Mouse (Mus musculus): ENCODE data around the gene Casp6. TPM values are rescaled to one million over a fixed set of nuclear protein-coding genes. Genes with fewer than 3 reads are reported as not detected.

Gene Casp6
- polyA plus RNA-seq, 1 experiment from 2014 or later: 72.2 TPM

DNA sequence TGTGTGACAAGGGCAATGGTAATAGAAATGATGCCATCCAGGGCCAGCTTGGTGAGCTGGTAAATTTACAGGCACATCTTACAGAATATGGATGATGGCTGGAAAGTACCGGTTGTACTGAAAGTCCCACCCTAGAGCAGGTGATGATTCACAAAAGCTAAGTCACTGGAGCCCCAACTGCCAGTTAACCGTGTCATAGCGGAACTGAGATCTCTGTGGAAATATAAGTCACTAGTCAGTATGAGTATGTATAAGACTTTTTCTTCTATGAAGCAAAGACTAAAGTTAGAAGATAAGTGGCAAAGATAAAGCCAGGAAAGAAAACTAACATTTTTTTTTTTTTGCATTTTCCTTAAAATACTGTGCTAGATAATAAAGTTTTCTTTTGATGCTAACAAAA is 8.1 kb upstream of the Casp6 start:
- Histone ChIP-seq H3K36me3 (peaks cover 33% of the 10 kb centered on the region), H3K27me3 (ENCODE audit: low read depth, poor library complexity, severe bottlenecking) (no peaks in the 10 kb centered on the region), H3K4me3 (no peak overlapping the region), H3K9me3 (replicated peaks) (no peaks in the 10 kb centered on the region), H3K4me1 (no peaks in the 10 kb centered on the region), H3K27ac (replicated peaks) (no peak overlapping the region)
- WGBS: 97% methylated on average over 3 of the region's 3 CpGs
- DNase-seq (ENCODE audit: low spot score): no peak

DNA sequence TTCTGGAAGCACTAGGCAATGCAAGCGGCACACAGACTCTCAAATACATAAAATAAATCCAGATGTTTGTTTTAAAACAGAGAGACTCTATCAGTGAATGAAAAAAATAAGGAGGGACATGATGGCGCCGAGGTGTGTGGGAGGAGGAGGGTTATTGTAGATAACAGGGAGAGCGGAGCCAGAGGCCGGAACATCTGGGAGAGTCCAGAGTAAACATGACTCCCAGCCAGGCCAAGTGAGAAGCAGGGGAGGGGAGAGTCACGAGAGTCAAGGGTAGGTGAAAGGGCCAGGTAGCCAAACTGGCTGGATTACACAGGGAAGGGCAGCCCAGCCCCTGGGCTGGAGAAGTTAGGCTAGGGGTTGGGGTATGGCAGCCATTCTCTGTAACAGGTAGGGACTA is 4.6 kb upstream of the Casp6 start:
- 87% methylated on average over 6 of the region's 6 CpGs for WGBS

DNA sequence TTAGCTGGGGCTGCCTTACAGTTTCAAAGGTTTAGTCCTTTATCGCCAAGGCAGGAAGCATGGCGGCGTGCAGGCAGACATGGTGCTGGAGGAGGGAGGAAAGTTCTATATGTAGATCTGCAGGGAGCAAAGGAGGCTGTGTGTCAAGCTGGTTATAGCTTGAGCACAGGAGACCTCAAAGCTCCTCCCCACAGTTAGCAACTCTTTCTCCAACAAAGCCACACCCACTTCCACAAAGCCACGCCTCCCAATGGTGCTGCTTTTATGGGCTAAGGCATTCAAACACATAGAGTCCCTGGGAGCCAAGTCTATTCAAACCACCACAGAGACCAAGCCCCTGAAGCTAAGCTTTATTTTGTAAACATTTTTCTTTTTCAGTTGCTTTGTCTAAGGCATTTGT is 2.3 kb upstream of the Casp6 start:
- no peak for DNase-seq (ENCODE audit: low spot score)
- 0 out of 2 replicates have a peak, but pooled peaks cover 10% of the 10 kb centered on the region for H3K27me3 ChIP-seq (ENCODE audit: low read depth, poor library complexity, severe bottlenecking)
- 73% methylated on average over 4 of the region's 4 CpGs for WGBS

More for the DNA sequence above, 4.6 kb upstream of the Casp6 start:
- H3K4me1 ChIP-seq: peaks cover 10% of the 10 kb centered on the region
- H3K4me3 ChIP-seq: no peak overlapping the region
- DNase-seq (ENCODE audit: low spot score): no peak
- H3K36me3 ChIP-seq: peaks cover 20% of the 10 kb centered on the region
- H3K27me3 ChIP-seq (ENCODE audit: low read depth, poor library complexity, severe bottlenecking): no peaks in the 10 kb centered on the region
- no peaks in the 10 kb centered on the region for H3K9me3 ChIP-seq (replicated peaks)
- H3K27ac ChIP-seq (replicated peaks): no peak overlapping the region

DNA sequence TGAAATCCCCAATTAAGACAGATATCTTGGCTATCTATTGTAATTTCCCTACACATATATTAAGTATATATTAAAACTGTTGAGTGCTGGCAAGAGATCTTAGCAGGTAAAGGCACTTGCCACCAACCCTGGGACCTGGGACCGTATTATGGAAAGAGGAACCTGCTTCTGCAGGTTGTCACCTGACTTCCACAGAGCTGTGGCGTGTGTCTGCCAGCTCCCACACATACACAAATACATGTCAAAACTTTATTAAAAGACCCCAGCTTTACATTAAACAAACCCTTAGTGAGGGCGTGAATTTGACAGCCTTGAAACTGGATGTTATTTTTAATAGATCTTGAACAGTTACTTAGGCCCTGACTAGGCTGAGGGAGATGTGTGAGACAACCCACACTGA is 2.1 kb downstream of the Casp6 start:
- Histone ChIP-seq H3K27me3 (ENCODE audit: low read depth, poor library complexity, severe bottlenecking) (0 out of 2 replicates have a peak, but pooled peaks cover 10% of the 10 kb centered on the region), H3K4me3 (no peak overlapping the region), H3K4me1 (peaks cover 23% of the 10 kb centered on the region), H3K9me3 (replicated peaks) (no peaks in the 10 kb centered on the region), H3K27ac (replicated peaks) (no peak overlapping the region), H3K36me3 (peaks cover 19% of the 10 kb centered on the region; the same call in 1 of the 2 replicates)
- no peak for DNase-seq (ENCODE audit: low spot score)
- 95% methylated on average over 3 of the region's 3 CpGs for WGBS

More for the DNA sequence above, 2.3 kb upstream of the Casp6 start:
- Histone ChIP-seq H3K27ac (replicated peaks) (no peak overlapping the region), H3K9me3 (replicated peaks) (no peaks in the 10 kb centered on the region), H3K36me3 (peaks cover 4% of the 10 kb centered on the region; the same call in 1 of the 2 replicates), H3K4me1 (peaks cover 23% of the 10 kb centered on the region), H3K4me3 (no peak overlapping the region)

GRCm38 (mm10) chr3:129903866-129904265 is 2.6 kb downstream of the Casp6 start:
- 87% methylated on average over 8 of the region's 8 CpGs for WGBS
- H3K36me3 ChIP-seq: peaks cover 24% of the 10 kb centered on the region
- H3K27ac ChIP-seq (replicated peaks): no peak overlapping the region
- H3K4me1 ChIP-seq: peaks cover 23% of the 10 kb centered on the region
- no peak for DNase-seq (ENCODE audit: low spot score)
- no peak overlapping the region for H3K4me3 ChIP-seq
- no peaks in the 10 kb centered on the region for H3K9me3 ChIP-seq (replicated peaks)
- 0 out of 2 replicates have a peak, but pooled peaks cover 10% of the 10 kb centered on the region for H3K27me3 ChIP-seq (ENCODE audit: low read depth, poor library complexity, severe bottlenecking)

- no peak for DNase-seq (ENCODE audit: low spot score)
- H3K36me3 ChIP-seq: peaks cover 31% of the 10 kb centered on the region
- WGBS: 87% methylated on average over 7 of the region's 7 CpGs
- peaks cover 23% of the 10 kb centered on the region for H3K4me1 ChIP-seq
- no peak overlapping the region for H3K27ac ChIP-seq (replicated peaks)
- H3K27me3 ChIP-seq (ENCODE audit: low read depth, poor library complexity, severe bottlenecking): 0 out of 2 replicates have a peak, but pooled peaks cover 10% of the 10 kb centered on the region
- no peaks in the 10 kb centered on the region for H3K9me3 ChIP-seq (replicated peaks)
- no peak overlapping the region for H3K4me3 ChIP-seq
These were observed 3.3 kb downstream of the Casp6 start for GRCm38 (mm10) chr3:129904381-129905132.

- H3K36me3 ChIP-seq: peaks cover 69% of the 10 kb centered on the region
These were observed 10.8 kb downstream of the Casp6 start for GRCm38 (mm10) chr3:129912025-129912424.

GRCm38 (mm10) chr3:129913241-129913640 is 12.0 kb downstream of the Casp6 start:
- Histone ChIP-seq H3K36me3 (peaks cover 66% of the 10 kb centered on the region), H3K4me3 (no peak overlapping the region), H3K9me3 (replicated peaks) (no peaks in the 10 kb centered on the region), H3K27ac (replicated peaks) (no peak overlapping the region), H3K4me1 (no peaks in the 10 kb centered on the region; the same call in 1 of the 2 replicates), H3K27me3 (ENCODE audit: low read depth, poor library complexity, severe bottlenecking) (no peaks in the 10 kb centered on the region)
- 94% methylated on average over 13 of the region's 13 CpGs for WGBS
- DNase-seq (ENCODE audit: low spot score): no peak

More at GRCm38 (mm10) chr3:129912025-129912424, 10.8 kb downstream of the Casp6 start:
- no peaks in the 10 kb centered on the region for H3K27me3 ChIP-seq (ENCODE audit: low read depth, poor library complexity, severe bottlenecking)
- no peak overlapping the region for H3K4me3 ChIP-seq
- no peak overlapping the region for H3K27ac ChIP-seq (replicated peaks)
- no peaks in the 10 kb centered on the region for H3K9me3 ChIP-seq (replicated peaks)
- no peaks in the 10 kb centered on the region for H3K4me1 ChIP-seq
- WGBS: 93% methylated on average over 14 of the region's 14 CpGs
- DNase-seq (ENCODE audit: low spot score): no peak

GRCm38 (mm10) chr3:129917424-129917823 is 16.2 kb downstream of the Casp6 start:
- Histone ChIP-seq H3K4me3 (no peak overlapping the region), H3K4me1 (peaks cover 6% of the 10 kb centered on the region), H3K9me3 (replicated peaks) (no peaks in the 10 kb centered on the region), H3K27ac (replicated peaks) (no peak overlapping the region), H3K27me3 (ENCODE audit: low read depth, poor library complexity, severe bottlenecking) (no peaks in the 10 kb centered on the region), H3K36me3 (peaks cover 25% of the 10 kb centered on the region)
- no peak for DNase-seq (ENCODE audit: low spot score)
- WGBS: 86% methylated on average over 3 of the region's 3 CpGs

DNA sequence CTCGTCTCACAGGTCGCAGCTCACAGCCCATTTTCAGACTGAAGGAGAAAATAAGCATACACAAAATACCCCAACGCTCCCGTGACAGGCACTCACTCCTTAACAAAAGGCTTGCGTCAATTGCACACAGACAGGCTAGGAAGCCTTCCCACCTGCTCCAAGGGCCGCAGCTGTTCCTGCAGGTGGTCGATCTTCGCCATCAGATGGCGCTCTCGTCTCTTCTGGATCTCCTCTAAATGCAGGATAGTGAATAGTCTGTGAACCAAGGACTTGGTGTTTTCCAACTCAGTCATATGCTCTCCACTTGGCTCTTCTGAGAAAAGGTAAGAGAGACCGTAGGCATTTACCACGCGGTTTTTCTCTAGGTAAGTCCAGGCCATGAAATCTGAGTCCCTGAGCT is 17.2 kb downstream of the Casp6 start:
- Histone ChIP-seq H3K27me3 (ENCODE audit: low read depth, poor library complexity, severe bottlenecking) (no peaks in the 10 kb centered on the region), H3K4me3 (no peak overlapping the region), H3K36me3 (peaks cover 15% of the 10 kb centered on the region), H3K4me1 (peaks cover 6% of the 10 kb centered on the region), H3K27ac (replicated peaks) (no peak overlapping the region), H3K9me3 (replicated peaks) (no peaks in the 10 kb centered on the region)
- DNase-seq (ENCODE audit: low spot score): peak; percentile 65
- 19% methylated on average over 13 of the region's 13 CpGs for WGBS

DNA sequence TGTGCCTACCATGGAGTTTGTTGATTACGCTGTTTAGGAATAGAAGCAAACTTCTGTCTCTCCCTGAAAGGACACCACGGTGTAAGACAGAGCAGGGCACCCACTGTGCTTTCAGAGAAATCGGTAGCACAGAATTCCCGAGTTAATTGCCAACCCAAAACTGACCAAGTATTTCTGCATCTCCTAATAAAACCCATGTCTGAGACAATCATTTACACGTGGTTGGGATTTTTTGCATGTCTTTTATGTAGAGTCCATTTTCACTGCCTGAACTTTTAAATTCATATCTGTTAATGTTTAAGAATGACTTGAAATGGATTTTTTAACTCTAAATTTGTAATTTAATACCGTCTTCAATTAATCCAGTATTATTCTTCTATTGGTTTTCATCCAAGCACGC is 22.4 kb downstream of the Casp6 start:
- no peak for DNase-seq (ENCODE audit: low spot score)
- Histone ChIP-seq H3K4me1 (peaks cover 6% of the 10 kb centered on the region), H3K36me3 (no peaks in the 10 kb centered on the region), H3K27me3 (ENCODE audit: low read depth, poor library complexity, severe bottlenecking) (no peaks in the 10 kb centered on the region), H3K4me3 (no peak overlapping the region), H3K9me3 (replicated peaks) (no peaks in the 10 kb centered on the region), H3K27ac (replicated peaks) (no peak overlapping the region)
- WGBS: 86% methylated on average over 7 of the region's 7 CpGs

- no peak for DNase-seq (ENCODE audit: low spot score)
- WGBS: 95% methylated on average over 3 of the region's 3 CpGs
- Histone ChIP-seq H3K27me3 (ENCODE audit: low read depth, poor library complexity, severe bottlenecking) (no peaks in the 10 kb centered on the region), H3K4me1 (peaks cover 6% of the 10 kb centered on the region), H3K9me3 (replicated peaks) (no peaks in the 10 kb centered on the region), H3K36me3 (no peaks in the 10 kb centered on the region), H3K4me3 (no peak overlapping the region), H3K27ac (replicated peaks) (no peak overlapping the region)
These were observed 24.6 kb downstream of the Casp6 start for GRCm38 (mm10) chr3:129925861-129926260.

DNA sequence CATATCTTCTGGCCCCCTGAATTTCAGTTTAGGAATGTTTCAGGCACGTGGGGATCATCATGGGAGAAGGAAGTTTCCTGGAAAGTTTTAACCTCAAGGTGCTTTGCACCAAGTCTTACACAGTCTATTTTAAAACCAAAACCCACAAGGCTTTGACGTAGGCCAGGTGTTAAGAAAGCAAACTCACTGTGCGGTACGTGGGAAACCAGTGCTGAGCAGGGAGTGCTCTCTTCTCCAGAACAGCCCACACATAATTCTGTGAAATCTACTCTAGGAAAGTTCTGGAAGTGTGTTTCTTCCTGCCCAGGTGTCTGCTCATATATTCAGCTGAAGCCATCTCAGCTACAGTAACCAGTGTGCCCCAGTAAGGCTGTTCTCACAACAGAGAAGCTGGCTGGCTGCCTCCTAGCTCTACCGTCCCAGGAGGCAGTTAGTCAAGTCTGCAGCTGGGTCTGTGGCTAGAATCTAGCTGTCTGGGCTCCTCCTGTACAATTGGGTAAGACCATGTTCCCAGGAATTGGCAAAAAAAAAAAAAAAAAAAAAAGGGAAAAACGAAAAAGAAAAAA is 29.1 kb downstream of the Casp6 start:
- WGBS: 71% methylated on average over 6 of the region's 6 CpGs

More for the DNA sequence above, 29.1 kb downstream of the Casp6 start:
- DNase-seq (ENCODE audit: low spot score): no peak
- Histone ChIP-seq H3K4me1 (no peaks in the 10 kb centered on the region), H3K27me3 (ENCODE audit: low read depth, poor library complexity, severe bottlenecking) (no peaks in the 10 kb centered on the region), H3K9me3 (replicated peaks) (no peaks in the 10 kb centered on the region), H3K4me3 (no peak overlapping the region), H3K36me3 (no peaks in the 10 kb centered on the region), H3K27ac (replicated peaks) (no peak overlapping the region)

Data from midbrain, embryonic 10.5 days (tissue).